Mouse (Mus musculus): ENCODE data around the gene Dysf.

DNA sequence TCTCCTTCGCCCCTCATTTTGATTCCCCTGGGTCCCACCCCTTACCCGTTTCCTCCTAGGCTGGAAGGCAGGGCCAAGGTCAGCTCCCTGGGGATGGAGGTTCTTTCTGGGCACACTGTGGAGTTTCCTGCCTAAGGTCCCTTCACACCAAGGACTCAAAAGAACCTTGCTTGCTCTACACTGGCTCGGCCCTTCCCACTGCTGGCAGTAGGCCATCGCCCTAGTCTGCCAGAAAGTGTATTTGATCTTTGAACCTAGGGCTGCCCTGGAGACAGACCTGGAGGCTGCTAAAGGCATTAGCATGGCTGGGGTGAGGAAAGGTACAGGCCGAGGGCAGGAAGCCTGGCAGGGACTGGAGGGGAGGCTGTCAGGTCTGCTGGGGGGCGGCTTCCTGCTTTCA is 225.4 kb downstream of the Dysf start:
- TF ChIP-seq CTCF (IDR thresholded peaks at IDR 0.05; ENCODE audit: low read depth): no peak
- no peak for TF ChIP-seq EP300 (optimal IDR thresholded peaks at IDR 0.05)

All from stomach, postnatal 0 days (tissue).